Mouse (Mus musculus): ENCODE measurements around the gene Tlnrd1.

DNA sequence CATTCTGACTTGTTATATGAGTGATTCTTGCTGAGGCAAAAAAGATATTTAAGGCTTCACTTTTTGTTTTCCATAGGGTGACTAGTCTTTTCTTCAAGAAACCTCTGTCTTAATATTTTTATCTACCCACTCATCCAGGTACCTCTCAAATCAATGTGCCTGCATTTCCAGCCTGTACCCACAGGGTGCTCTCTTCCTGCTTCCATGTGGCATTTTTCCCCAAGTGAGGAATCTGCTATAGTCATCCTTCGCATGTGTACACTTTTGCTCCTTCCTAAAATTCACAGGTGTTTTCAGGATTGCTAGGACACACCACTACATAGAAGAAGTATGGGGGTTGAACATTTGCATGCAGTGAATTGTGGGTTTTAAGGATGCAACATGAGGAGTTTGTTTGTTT lies 10.2 kb upstream of the Tlnrd1 start:
- TF ChIP-seq USF1 (IDR thresholded peaks at IDR 0.05; ENCODE audit: low read depth) (no peak), CTCF (IDR thresholded peaks at IDR 0.05; ENCODE audit: control insufficient read depth, insufficient read depth, insufficient read length) (no peak)

Measured in C2C12 (cell line).